Mouse (Mus musculus): ENCODE measurements around the gene Tomm20. TPM values are rescaled to one million over a fixed set of nuclear protein-coding genes. Genes with fewer than 3 reads are reported as not detected.
"Not testable (repeated sequence)": the region's sequence is repeated elsewhere in the genome, so short reads cannot be mapped to it uniquely, and the experiment has no call there.

Tomm20 gene
- polyA plus RNA-seq, 1 experiment = 242 TPM

DNA sequence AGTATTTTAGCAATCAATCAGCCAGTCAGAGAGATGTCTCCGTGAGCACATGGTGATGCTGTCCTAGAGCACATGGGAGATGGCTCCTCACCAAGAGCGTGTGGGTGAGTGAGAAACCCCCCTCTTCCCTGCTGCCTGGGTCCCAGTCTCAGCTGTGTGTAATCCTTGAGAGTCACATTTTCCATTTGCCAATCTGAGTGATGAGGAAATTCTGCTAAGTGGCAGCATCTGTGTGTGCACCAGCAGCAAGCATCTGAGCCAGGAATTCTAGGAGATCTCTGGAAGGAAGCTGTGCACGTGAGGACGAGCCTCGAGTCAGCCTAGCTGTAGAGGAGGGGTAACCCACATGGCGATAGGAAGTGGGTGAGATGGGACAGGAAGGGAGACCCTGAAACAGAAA lies 50.5 kb downstream of the Tomm20 start:
- peaks cover 4% of the 10 kb centered on the region; the same call in 1 of the 2 replicates for H3K4me1 ChIP-seq (ENCODE audit: control insufficient read depth, insufficient read depth, insufficient read length, low read length)

DNA sequence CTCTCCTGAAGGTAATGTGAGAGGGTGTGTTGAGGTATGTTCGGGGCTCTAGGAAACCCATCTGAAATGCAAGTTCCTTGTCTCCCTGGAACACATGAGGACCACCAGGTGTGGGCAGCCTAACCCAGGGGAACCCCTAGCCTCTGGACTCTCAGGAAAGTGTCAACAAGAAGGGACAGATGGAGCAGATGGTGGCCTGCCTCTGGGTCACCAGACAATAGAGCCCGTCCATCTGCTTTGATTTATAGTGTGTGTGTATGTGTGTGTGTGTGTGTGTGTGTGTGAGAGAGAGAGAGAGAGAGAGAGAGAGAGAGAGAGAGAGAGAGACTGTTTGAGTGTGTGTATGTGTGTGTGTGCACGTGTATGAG lies 58.0 kb downstream of the Tomm20 start:
- Histone ChIP-seq H3K27ac (replicated peaks; ENCODE audit: low read depth, low read length) (peak overlapping the region; percentile 59), H3K4me3 (ENCODE audit: insufficient read depth, low read depth, low read length) (no peak overlapping the region)

More for the DNA sequence above, 50.5 kb downstream of the Tomm20 start:
- no peak overlapping the region for H3K27ac ChIP-seq (replicated peaks; ENCODE audit: low read depth, low read length)
- no peak overlapping the region for H3K4me3 ChIP-seq (ENCODE audit: insufficient read depth, low read depth, low read length)

DNA sequence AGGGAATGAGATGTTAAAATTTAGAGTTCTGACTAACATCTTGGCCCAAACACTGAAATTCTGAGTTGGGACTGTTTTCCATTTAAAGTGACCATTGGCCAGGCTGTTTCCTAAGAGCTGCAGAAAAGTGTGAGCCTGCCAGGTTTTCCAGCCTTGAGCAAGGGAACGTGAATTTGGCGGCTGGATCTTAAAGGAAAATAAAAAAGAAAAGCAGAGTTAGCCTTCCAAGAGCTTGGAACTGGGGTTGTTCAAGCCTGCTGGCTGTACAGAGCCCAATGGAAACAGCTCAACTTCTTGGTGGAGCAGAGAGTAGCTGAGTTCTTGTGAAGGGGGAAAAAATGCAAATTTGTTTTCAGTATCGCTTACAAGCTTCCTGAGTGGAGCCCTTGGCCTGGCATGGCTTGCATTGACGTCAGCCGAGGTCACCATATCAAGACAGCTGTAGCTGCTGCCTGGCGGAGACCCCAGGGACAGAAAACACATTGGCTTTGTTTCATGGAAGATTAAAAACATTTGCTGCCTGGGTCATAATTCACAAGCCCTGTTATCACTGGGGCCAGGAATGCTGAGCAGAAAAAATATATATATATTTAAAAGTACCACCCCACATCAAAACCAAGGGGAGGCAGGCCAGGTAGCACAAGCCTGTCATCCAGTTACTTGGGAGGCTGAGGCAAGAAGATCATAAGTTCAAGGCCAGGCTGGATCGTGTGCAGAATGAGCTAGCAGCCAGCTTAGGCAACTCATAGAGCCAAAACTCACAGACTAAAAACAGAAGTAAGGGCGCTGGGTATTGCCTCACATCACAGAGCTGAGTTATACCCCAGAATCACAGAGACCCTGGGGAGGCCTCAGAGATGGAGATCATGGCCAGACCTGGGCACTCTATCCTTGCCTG lies 58.7 kb downstream of the Tomm20 start:
- peaks cover 10% of the 10 kb centered on the region for H3K4me1 ChIP-seq (ENCODE audit: control insufficient read depth, insufficient read depth, insufficient read length, low read length)
- H3K27ac ChIP-seq (replicated peaks; ENCODE audit: low read depth, low read length) = peak overlapping the region; percentile 94
- no peak overlapping the region for H3K4me3 ChIP-seq (ENCODE audit: insufficient read depth, low read depth, low read length)

More for the DNA sequence above, 58.0 kb downstream of the Tomm20 start:
- H3K4me1 ChIP-seq (ENCODE audit: control insufficient read depth, insufficient read depth, insufficient read length, low read length) = peaks cover 10% of the 10 kb centered on the region

DNA sequence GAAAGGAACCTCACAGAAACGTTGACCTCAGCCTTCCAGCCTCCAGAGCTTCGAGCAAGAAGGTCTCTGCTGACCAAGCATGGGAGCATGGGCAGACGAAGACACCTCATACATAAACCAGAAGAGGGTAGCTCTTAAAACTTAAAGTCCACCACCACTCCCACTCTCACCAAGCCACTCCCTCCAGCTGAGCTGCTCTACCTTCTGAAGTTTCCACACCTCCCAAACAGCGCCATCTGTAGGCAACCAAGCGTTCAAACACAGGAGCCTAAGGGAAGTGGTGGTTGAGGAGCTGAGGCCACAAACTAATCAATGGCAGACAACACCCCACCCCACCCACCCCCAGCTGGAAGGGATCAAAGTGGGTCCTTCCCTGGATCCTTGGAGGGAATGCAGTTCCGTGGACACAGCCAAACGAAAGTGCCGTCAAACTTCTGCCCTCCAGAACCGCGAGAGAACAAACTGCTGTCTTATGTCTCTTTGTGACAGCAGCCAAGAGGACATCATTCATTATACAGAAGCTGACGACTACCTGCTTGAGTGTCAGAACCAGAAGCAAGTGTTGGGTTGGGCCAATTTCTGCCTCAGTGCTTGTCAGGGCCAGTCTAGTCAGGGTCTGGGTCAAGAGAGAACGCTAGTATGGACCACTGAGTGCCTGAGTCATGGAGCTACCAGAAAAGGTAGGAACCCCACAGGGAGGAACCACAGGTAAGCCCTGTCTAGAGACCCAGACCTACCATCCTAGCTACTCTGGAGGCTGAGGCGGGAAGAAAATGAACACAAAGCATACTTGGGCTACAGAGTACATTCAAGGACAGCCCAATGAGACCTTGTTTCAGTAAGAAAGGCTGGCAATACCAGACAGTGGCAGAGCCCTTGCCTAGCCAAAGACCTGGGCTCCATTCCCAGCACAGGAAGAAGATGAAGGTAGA lies 59.8 kb downstream of the Tomm20 start:
- no peak overlapping the region for H3K4me3 ChIP-seq (ENCODE audit: insufficient read depth, low read depth, low read length)
- H3K4me1 ChIP-seq (ENCODE audit: control insufficient read depth, insufficient read depth, insufficient read length, low read length) = peaks cover 13% of the 10 kb centered on the region
- peak overlapping the region; percentile 94 for H3K27ac ChIP-seq (replicated peaks; ENCODE audit: low read depth, low read length)

DNA sequence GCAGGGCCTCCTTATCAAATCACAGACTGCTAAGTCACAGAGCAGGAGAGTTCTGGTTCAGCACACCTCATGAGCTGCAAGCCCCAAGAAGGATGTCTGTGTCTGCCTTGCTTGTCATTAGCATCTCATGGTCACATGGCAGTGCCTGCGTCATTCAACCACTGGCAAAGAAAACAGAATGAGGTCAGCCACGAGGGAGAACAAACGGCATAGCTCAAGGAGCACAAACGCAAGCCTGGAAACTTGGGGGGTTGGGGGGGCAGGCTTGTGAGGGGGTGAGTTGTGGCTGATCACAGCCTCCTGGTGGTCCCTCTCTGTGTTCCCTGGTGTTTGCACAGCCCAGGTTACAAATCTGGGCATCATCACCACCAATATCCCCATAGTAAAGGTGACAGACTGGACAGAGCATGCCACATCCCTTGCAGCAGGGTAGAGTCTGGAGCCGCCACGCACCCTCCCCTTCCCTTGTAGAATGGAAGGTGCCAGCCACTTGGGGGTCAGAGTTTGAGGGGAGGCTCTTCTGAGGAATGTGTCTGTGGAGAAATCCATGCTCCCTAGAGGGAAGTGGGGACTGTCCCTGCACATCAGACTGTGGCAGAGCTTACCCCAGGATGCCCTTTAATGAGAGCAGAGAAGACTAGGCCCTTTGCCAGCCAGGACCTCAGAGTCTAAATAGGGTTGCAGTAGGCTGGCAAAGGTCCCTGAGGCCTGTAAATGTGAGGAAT lies 61.3 kb downstream of the Tomm20 start:
- H3K27ac ChIP-seq (replicated peaks; ENCODE audit: low read depth, low read length) = peak overlapping the region; percentile 66
- no peak overlapping the region for H3K4me3 ChIP-seq (ENCODE audit: insufficient read depth, low read depth, low read length)
- peaks cover 13% of the 10 kb centered on the region for H3K4me1 ChIP-seq (ENCODE audit: control insufficient read depth, insufficient read depth, insufficient read length, low read length)

DNA sequence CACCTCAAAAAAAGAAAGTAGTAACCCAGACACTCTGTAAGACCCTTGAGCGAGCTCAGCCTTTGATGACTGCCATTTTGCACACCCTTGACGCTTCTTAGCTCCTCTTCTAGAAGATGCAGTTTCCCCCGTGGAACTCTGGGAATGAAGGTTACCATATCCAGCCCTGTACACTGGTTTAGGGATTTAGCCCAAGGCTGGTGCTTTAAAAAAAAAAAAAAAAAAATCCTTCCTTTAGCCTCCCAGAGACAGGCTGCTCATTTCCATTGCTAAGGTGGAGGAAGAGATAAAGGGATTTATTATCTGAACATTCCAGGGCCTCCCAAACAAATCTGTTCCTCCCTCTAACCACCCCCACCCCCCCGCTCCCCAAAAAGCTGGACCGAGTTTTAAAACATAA lies 61.9 kb downstream of the Tomm20 start:
- H3K4me1 ChIP-seq (ENCODE audit: control insufficient read depth, insufficient read depth, insufficient read length, low read length) = peaks cover 13% of the 10 kb centered on the region
- no peak overlapping the region for H3K27ac ChIP-seq (replicated peaks; ENCODE audit: low read depth, low read length)
- H3K4me3 ChIP-seq (ENCODE audit: insufficient read depth, low read depth, low read length) = no peak overlapping the region

DNA sequence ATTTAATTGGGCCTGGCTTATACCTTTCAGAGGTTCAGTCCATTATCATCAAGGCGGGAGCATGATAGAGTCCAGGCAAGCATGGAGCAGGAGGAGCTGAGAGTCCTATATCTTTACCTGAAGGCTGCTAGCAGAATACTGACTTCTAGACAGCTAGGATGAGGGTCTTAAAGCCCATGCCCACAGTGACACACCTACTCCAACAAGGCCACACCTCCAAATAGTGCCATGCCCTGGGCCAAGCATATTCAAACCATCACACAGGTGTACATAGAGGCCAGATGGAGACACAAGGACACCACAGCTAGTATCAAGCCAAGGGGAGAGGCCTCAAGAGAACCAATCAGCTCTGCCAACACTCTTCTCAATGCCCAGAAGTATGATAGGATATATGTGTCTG lies 63.1 kb downstream of the Tomm20 start:
- peaks cover 13% of the 10 kb centered on the region for H3K4me1 ChIP-seq (ENCODE audit: control insufficient read depth, insufficient read depth, insufficient read length, low read length)
- not testable (repeated sequence) for H3K27ac ChIP-seq (replicated peaks; ENCODE audit: low read depth, low read length); H3K4me3 ChIP-seq (ENCODE audit: insufficient read depth, low read depth, low read length)

DNA sequence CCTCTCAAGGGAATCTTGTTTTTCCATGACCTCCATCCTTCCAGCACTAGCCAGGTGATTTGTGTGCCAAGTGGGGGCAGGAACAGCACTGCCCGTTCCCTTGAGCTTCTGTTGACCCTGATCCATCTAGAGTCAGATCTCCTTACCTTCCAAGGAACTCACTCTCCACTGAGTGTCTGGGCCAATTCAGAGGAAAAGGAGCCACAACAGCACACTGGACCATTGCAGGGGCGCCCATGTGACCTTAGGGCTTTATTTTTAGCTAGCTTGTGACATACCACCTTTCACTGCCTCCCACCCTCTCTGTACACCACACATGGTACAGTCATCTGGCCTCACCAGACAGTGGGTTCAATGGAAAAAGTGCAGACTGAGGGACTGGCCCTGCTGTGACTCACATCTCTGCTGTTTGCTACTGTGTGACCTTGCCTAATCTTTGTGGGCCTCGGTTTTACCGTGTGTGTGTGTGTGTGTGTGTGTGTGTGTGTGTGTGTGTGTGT lies 64.0 kb downstream of the Tomm20 start:
- Histone ChIP-seq H3K4me3 (ENCODE audit: insufficient read depth, low read depth, low read length) (no peak overlapping the region), H3K4me1 (ENCODE audit: control insufficient read depth, insufficient read depth, insufficient read length, low read length) (peaks cover 15% of the 10 kb centered on the region), H3K27ac (replicated peaks; ENCODE audit: low read depth, low read length) (peak overlapping the region; percentile 48)

Other genes starting within 250 kb of the Tomm20 start
- 7.5 and 13.1 TPM in 2 replicates for gene Rbm34, start 25.2 kb upstream of the Tomm20 start, polyA plus RNA-seq (2012; ENCODE audit: insufficient read depth, insufficient read length, missing spikeins)
- gene Pard3, start 118.0 kb upstream of the Tomm20 start, polyA plus RNA-seq (2012; ENCODE audit: insufficient read depth, insufficient read length, missing spikeins) = 14.6 and 17.9 TPM in 2 replicates

Data from brown adipose tissue, adult 24 weeks (tissue).